ENCODE assay signal across 14 mouse cellular contexts in genomic region chr9:14839970-14840369, GRCm38 (mm10). TPM values are rescaled to one million over a fixed set of nuclear protein-coding genes. Genes with fewer than 3 reads are reported as not detected.
A peak's percentile ranks its signal among the peaks of the same experiment; 100 is the strongest.
DNase-seq lines count a peak whose midpoint lies in the region; ATAC-seq and TF ChIP-seq lines count a peak whose summit lies in the region.
"Had no signal": no experiment of that assay in that cellular context is flagged by ENCODE, and none has a peak within 500 bp of the region (broad histone marks: within the 10 kb centered on the region; RNA-seq: fewer than 3 reads in every experiment).

No protein-coding gene starts in this region.

- no peak overlapping the region for H3K27ac ChIP-seq in embryonic facial prominence, embryonic 14.5 days (replicated peaks; ENCODE audit: low read depth, low read length)
- H3K27ac ChIP-seq in embryonic facial prominence, embryonic 10.5 days (replicated peaks): no peak overlapping the region
- 0 out of 2 replicates have a peak overlapping the region, but pooled peaks have one; percentile 3 for H3K27ac ChIP-seq in heart, embryonic 10.5 days
- no peak overlapping the region for H3K27ac ChIP-seq in heart, embryonic 12.5 days (ENCODE audit: poor library complexity, severe bottlenecking)
- H3K27ac ChIP-seq in intestine, embryonic 15.5 days: no peak overlapping the region
- H3K27ac ChIP-seq in intestine, postnatal 0 days (ENCODE audit: low read depth, low read length): no peak overlapping the region
- H3K27ac ChIP-seq in intestine, embryonic 16.5 days (ENCODE audit: low read length): no peak overlapping the region
- H3K27ac ChIP-seq: forebrain, embryonic 12.5 days; heart, embryonic 13.5 days; hindbrain, postnatal 0 days had no signal

- H3K4me1 ChIP-seq in embryonic facial prominence, embryonic 14.5 days (ENCODE audit: control insufficient read depth, insufficient read depth, low read length): no peaks in the 10 kb centered on the region
- no peaks in the 10 kb centered on the region for H3K4me1 ChIP-seq in embryonic facial prominence, embryonic 10.5 days
- H3K4me1 ChIP-seq in heart, embryonic 10.5 days: peaks cover 5% of the 10 kb centered on the region; the same call in 1 of the 2 replicates
- H3K4me1 ChIP-seq in heart, embryonic 12.5 days (replicated peaks): peaks cover 6% of the 10 kb centered on the region; the same call in 1 of the 2 replicates
- H3K4me1 ChIP-seq in intestine, embryonic 15.5 days (replicated peaks): 0 out of 2 replicates have a peak, but pooled peaks cover 3% of the 10 kb centered on the region
- H3K4me1 ChIP-seq in intestine, postnatal 0 days (replicated peaks; ENCODE audit: control insufficient read depth, insufficient read depth, low read length): no peaks in the 10 kb centered on the region
- H3K4me1 ChIP-seq in intestine, embryonic 16.5 days (ENCODE audit: control insufficient read depth, insufficient read depth, low read length): 0 out of 2 replicates have a peak, but pooled peaks cover 2% of the 10 kb centered on the region
- H3K4me1 ChIP-seq: forebrain, embryonic 12.5 days had no signal

- no peaks in the 10 kb centered on the region for H3K27me3 ChIP-seq in embryonic facial prominence, embryonic 14.5 days (replicated peaks; ENCODE audit: control insufficient read depth, insufficient read depth, low read length)
- H3K27me3 ChIP-seq in embryonic facial prominence, embryonic 10.5 days (replicated peaks; ENCODE audit: low read depth, poor library complexity, severe bottlenecking): no peaks in the 10 kb centered on the region
- no peaks in the 10 kb centered on the region for H3K27me3 ChIP-seq in heart, embryonic 10.5 days (ENCODE audit: insufficient read depth, poor library complexity, severe bottlenecking)
- no peaks in the 10 kb centered on the region for H3K27me3 ChIP-seq in heart, embryonic 12.5 days (replicated peaks)
- H3K27me3 ChIP-seq in intestine, embryonic 15.5 days (replicated peaks): no peaks in the 10 kb centered on the region
- no peaks in the 10 kb centered on the region for H3K27me3 ChIP-seq in intestine, postnatal 0 days (replicated peaks; ENCODE audit: control insufficient read depth, insufficient read depth, low read length)
- H3K27me3 ChIP-seq in intestine, embryonic 16.5 days (replicated peaks; ENCODE audit: control insufficient read depth, insufficient read depth, low read length): no peaks in the 10 kb centered on the region
- H3K27me3 ChIP-seq: forebrain, embryonic 12.5 days; heart, embryonic 13.5 days had no signal

- TF ChIP-seq CTCF in intestine, postnatal 0 days (IDR thresholded peaks at IDR 0.05; ENCODE audit: low read depth): no peak

- H3K4me2 ChIP-seq in embryonic facial prominence, embryonic 14.5 days (ENCODE audit: low read depth, low read length): no peak overlapping the region
- no peak overlapping the region for H3K4me2 ChIP-seq in heart, embryonic 12.5 days
- H3K4me2 ChIP-seq in intestine, embryonic 15.5 days (replicated peaks): no peak overlapping the region
- H3K4me2 ChIP-seq in intestine, postnatal 0 days (replicated peaks; ENCODE audit: low read depth): no peak overlapping the region
- H3K4me2 ChIP-seq in intestine, embryonic 16.5 days (ENCODE audit: low read depth, low read length): no peak overlapping the region
- H3K4me2 ChIP-seq: forebrain, embryonic 12.5 days had no signal

- no peaks in the 10 kb centered on the region for H3K9me3 ChIP-seq in embryonic facial prominence, embryonic 14.5 days (ENCODE audit: control insufficient read depth, low read length)
- H3K9me3 ChIP-seq in embryonic facial prominence, embryonic 10.5 days: no peaks in the 10 kb centered on the region
- H3K9me3 ChIP-seq in heart, embryonic 10.5 days: no peaks in the 10 kb centered on the region
- H3K9me3 ChIP-seq in heart, embryonic 12.5 days (replicated peaks): no peaks in the 10 kb centered on the region
- H3K9me3 ChIP-seq in intestine, embryonic 15.5 days: no peaks in the 10 kb centered on the region
- no peaks in the 10 kb centered on the region for H3K9me3 ChIP-seq in intestine, postnatal 0 days (ENCODE audit: control insufficient read depth)
- H3K9me3 ChIP-seq in intestine, embryonic 16.5 days (ENCODE audit: control insufficient read depth, low read length): no peaks in the 10 kb centered on the region
- H3K9me3 ChIP-seq: forebrain, embryonic 12.5 days; G1E; heart, embryonic 13.5 days had no signal

- WGBS in embryonic facial prominence, embryonic 14.5 days: 70% methylated on average over 5 of the region's 5 CpGs
- 73% methylated on average over 5 of the region's 5 CpGs for WGBS in embryonic facial prominence, embryonic 10.5 days
- WGBS in heart, embryonic 10.5 days: 92% methylated on average over 5 of the region's 5 CpGs
- WGBS in heart, embryonic 12.5 days: 81% methylated on average over 5 of the region's 5 CpGs
- 75% methylated on average over 5 of the region's 5 CpGs for WGBS in intestine, embryonic 15.5 days
- WGBS in intestine, postnatal 0 days: 71% methylated on average over 5 of the region's 5 CpGs
- 77% methylated on average over 5 of the region's 5 CpGs for WGBS in intestine, embryonic 16.5 days

- ATAC-seq in embryonic facial prominence, embryonic 14.5 days (ENCODE audit: low read depth): 0 out of 2 replicates have a peak, but pooled peaks have one; percentile 30
- ATAC-seq in heart, embryonic 12.5 days (ENCODE audit: insufficient number of reproducible peaks, low FRiP score): no peak
- ATAC-seq in intestine, embryonic 15.5 days: peak; percentile 47; the same call in 1 of the 2 replicates
- no peak for ATAC-seq in intestine, postnatal 0 days
- ATAC-seq in intestine, embryonic 16.5 days: peak; percentile 50; the same call in 1 of the 2 replicates
- ATAC-seq: CD4-positive, CD25-positive, alpha-beta regulatory T cell, adult 4 months had no signal

- DNase-seq in embryonic facial prominence, embryonic 14.5 days (ENCODE audit: low spot score): no peak
- DNase-seq in embryonic facial prominence, embryonic 10.5 days (ENCODE audit: low spot score): no peak
- DNase-seq in heart, embryonic 10.5 days (ENCODE audit: low spot score): no peak
- DNase-seq: adrenal gland, adult 8-10 months; cerebellum, adult 2 months had no signal

- peaks cover 16% of the 10 kb centered on the region for H3K36me3 ChIP-seq in embryonic facial prominence, embryonic 14.5 days (ENCODE audit: control insufficient read depth, insufficient read depth, low read length)
- H3K36me3 ChIP-seq in embryonic facial prominence, embryonic 10.5 days (replicated peaks): peaks cover 22% of the 10 kb centered on the region
- H3K36me3 ChIP-seq in heart, embryonic 10.5 days: peaks cover 15% of the 10 kb centered on the region
- peaks cover 15% of the 10 kb centered on the region for H3K36me3 ChIP-seq in heart, embryonic 12.5 days
- H3K36me3 ChIP-seq in intestine, embryonic 15.5 days: 0 out of 2 replicates have a peak, but pooled peaks cover 8% of the 10 kb centered on the region
- H3K36me3 ChIP-seq in intestine, postnatal 0 days (ENCODE audit: control insufficient read depth, insufficient read depth): peaks cover under 1% of the 10 kb centered on the region; the same call in 1 of the 2 replicates
- H3K36me3 ChIP-seq in intestine, embryonic 16.5 days (ENCODE audit: control insufficient read depth, insufficient read depth, low read length): no peaks in the 10 kb centered on the region

- no peak overlapping the region for H3K9ac ChIP-seq in embryonic facial prominence, embryonic 14.5 days (ENCODE audit: low read depth, low read length)
- no peak overlapping the region for H3K9ac ChIP-seq in heart, embryonic 12.5 days
- H3K9ac ChIP-seq in intestine, embryonic 15.5 days: no peak overlapping the region
- H3K9ac ChIP-seq in intestine, postnatal 0 days (ENCODE audit: low read depth, low read length): no peak overlapping the region
- H3K9ac ChIP-seq in intestine, embryonic 16.5 days (ENCODE audit: low read depth, low read length): no peak overlapping the region
- H3K9ac ChIP-seq: forebrain, embryonic 12.5 days; heart, embryonic 13.5 days had no signal

- no peak overlapping the region for H3K4me3 ChIP-seq in embryonic facial prominence, embryonic 14.5 days (ENCODE audit: low read depth, low read length)
- no peak overlapping the region for H3K4me3 ChIP-seq in embryonic facial prominence, embryonic 10.5 days
- H3K4me3 ChIP-seq in heart, embryonic 10.5 days: no peak overlapping the region
- H3K4me3 ChIP-seq in heart, embryonic 12.5 days: no peak overlapping the region
- H3K4me3 ChIP-seq in intestine, embryonic 15.5 days (replicated peaks): no peak overlapping the region
- no peak overlapping the region for H3K4me3 ChIP-seq in intestine, postnatal 0 days (ENCODE audit: low read depth, low read length)
- no peak overlapping the region for H3K4me3 ChIP-seq in intestine, embryonic 16.5 days (ENCODE audit: low read length)
- H3K4me3 ChIP-seq: forebrain, embryonic 12.5 days; heart, embryonic 13.5 days had no signal

RNA-seq across cellular contexts. Expression of gene Gpr83, which starts 20.0 kb away (rescaled TPM):
- 3.2 and 4.4 TPM in 2 replicates for polyA plus RNA-seq in embryonic facial prominence, embryonic 14.5 days (2014; fragmentation: Nextera tagmentation; extraction: Ambion mirVana)
- 0.23 and 0.32 TPM in 2 replicates for polyA plus RNA-seq in embryonic facial prominence, embryonic 10.5 days (2016; fragmentation: Nextera tagmentation; extraction: Ambion mirVana)
- polyA plus RNA-seq in heart, embryonic 10.5 days (2016; fragmentation: Nextera tagmentation; extraction: Ambion mirVana): not detected in 2 replicates
- polyA plus RNA-seq in heart, embryonic 12.5 days (2016; fragmentation: Nextera tagmentation; extraction: Ambion mirVana): not detected in 2 replicates
- polyA plus RNA-seq in intestine, embryonic 15.5 days (2015; fragmentation: Nextera tagmentation; extraction: Ambion mirVana): 0.25 and 0.40 TPM in 2 replicates
- polyA plus RNA-seq in intestine, postnatal 0 days (2015; fragmentation: Nextera tagmentation; extraction: Ambion mirVana): 0.22 and 0.35 TPM in 2 replicates
- polyA plus RNA-seq in intestine, embryonic 16.5 days (2015; fragmentation: Nextera tagmentation; extraction: Ambion mirVana): 0.32 TPM in 2 replicates
- polyA plus RNA-seq: G1E had no signal

RNA-seq across cellular contexts. Expression of gene Ankrd49, which starts 55.3 kb away (rescaled TPM):
- 42.3 and 45.9 TPM in 2 replicates for polyA plus RNA-seq in embryonic facial prominence, embryonic 14.5 days (2014; fragmentation: Nextera tagmentation; extraction: Ambion mirVana)
- polyA plus RNA-seq in embryonic facial prominence, embryonic 10.5 days (2016; fragmentation: Nextera tagmentation; extraction: Ambion mirVana): 48.5 and 50.0 TPM in 2 replicates
- 32.1 and 39.3 TPM in 2 replicates for polyA plus RNA-seq in heart, embryonic 10.5 days (2016; fragmentation: Nextera tagmentation; extraction: Ambion mirVana)
- polyA plus RNA-seq in heart, embryonic 12.5 days (2016; fragmentation: Nextera tagmentation; extraction: Ambion mirVana): 26.0 and 27.5 TPM in 2 replicates
- 40.9 and 47.8 TPM in 2 replicates for polyA plus RNA-seq in intestine, embryonic 15.5 days (2015; fragmentation: Nextera tagmentation; extraction: Ambion mirVana)
- 24.6 and 27.1 TPM in 2 replicates for polyA plus RNA-seq in intestine, postnatal 0 days (2015; fragmentation: Nextera tagmentation; extraction: Ambion mirVana)
- 38.2 and 43.4 TPM in 2 replicates for polyA plus RNA-seq in intestine, embryonic 16.5 days (2015; fragmentation: Nextera tagmentation; extraction: Ambion mirVana)

RNA-seq across cellular contexts. Expression of gene Mre11a, which starts 55.5 kb away (rescaled TPM):
- polyA plus RNA-seq in embryonic facial prominence, embryonic 14.5 days (2014; fragmentation: Nextera tagmentation; extraction: Ambion mirVana): 19.9 and 20.8 TPM in 2 replicates
- polyA plus RNA-seq in embryonic facial prominence, embryonic 10.5 days (2016; fragmentation: Nextera tagmentation; extraction: Ambion mirVana): 38.5 and 42.0 TPM in 2 replicates
- polyA plus RNA-seq in heart, embryonic 10.5 days (2016; fragmentation: Nextera tagmentation; extraction: Ambion mirVana): 25.5 and 27.5 TPM in 2 replicates
- polyA plus RNA-seq in heart, embryonic 12.5 days (2016; fragmentation: Nextera tagmentation; extraction: Ambion mirVana): 19.5 and 23.6 TPM in 2 replicates
- polyA plus RNA-seq in intestine, embryonic 15.5 days (2015; fragmentation: Nextera tagmentation; extraction: Ambion mirVana): 19.5 and 25.0 TPM in 2 replicates
- polyA plus RNA-seq in intestine, postnatal 0 days (2015; fragmentation: Nextera tagmentation; extraction: Ambion mirVana): 5.8 and 8.1 TPM in 2 replicates
- polyA plus RNA-seq in intestine, embryonic 16.5 days (2015; fragmentation: Nextera tagmentation; extraction: Ambion mirVana): 16.0 and 17.3 TPM in 2 replicates

Comparison
In these comparisons a context has a peak if more than half of its experiments do, and no peak if none do; other contexts are left out.
1. ATAC-seq: peak in embryonic facial prominence, embryonic 14.5 days (single experiment), intestine, embryonic 15.5 days (single experiment) and intestine, embryonic 16.5 days (single experiment); none in heart, embryonic 12.5 days (single experiment) and intestine, postnatal 0 days (single experiment).